Mouse (Mus musculus): ENCODE data around the gene Ifit1. TPM values are rescaled to one million over a fixed set of nuclear protein-coding genes. Genes with fewer than 3 reads are reported as not detected.

Gene Ifit1
- 5.7 and 9.6 TPM in 2 replicates for polyA plus RNA-seq (2012; rRNA removed; ENCODE audit: low replicate concordance)

DNA sequence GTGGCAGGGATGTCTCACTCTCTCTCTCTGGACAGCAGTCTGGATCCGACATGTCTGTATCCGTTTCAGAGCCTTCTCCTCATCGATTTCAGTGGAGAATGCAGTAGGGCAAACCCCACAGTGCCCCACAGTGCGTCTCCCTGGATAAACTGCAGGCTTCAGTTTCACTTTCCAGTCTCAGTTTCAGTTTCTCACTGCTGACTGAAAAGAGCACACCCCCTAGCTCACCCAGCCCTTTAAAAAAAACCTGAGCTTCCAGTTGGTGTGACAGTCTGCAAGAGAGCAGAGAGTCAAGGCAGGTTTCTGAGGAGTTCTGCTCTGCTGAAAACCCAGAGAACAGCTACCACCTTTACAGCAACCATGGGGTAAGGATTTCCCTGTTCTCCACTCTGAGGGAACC, at the start of gene Ifit1, which contains the start of gene Ifit1bl2:
Ifit1 (plus strand) TSS at position 249 of the 400 bp plus-strand sequence.
Ifit1bl2 (minus strand) TSS at position 121 of the 400 bp plus-strand sequence.

DNA sequence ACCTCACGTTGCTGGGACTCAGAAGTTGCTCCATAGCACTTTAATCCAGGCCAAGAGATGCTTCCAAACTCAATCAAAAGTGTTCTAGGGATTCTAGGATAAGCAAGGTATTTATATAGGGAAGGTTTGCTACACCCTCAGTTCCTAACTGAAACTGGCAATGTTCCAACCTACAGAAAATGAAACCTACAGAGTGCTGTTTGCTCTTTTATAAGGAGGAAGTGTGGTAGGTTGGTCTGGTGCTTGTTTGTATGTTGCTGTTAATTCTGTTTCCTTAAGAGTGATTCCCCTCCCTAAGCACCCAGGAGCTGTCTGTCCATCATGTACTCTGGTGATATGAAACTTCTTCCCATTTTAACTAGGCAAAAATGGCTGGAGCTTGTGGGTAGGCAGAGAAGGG, 38.8 kb upstream of the Ifit1 start, which contains the start of gene Ifit1bl1:
Ifit1bl1 (minus strand) TSS at position 69 of the 400 bp plus-strand sequence.

DNA sequence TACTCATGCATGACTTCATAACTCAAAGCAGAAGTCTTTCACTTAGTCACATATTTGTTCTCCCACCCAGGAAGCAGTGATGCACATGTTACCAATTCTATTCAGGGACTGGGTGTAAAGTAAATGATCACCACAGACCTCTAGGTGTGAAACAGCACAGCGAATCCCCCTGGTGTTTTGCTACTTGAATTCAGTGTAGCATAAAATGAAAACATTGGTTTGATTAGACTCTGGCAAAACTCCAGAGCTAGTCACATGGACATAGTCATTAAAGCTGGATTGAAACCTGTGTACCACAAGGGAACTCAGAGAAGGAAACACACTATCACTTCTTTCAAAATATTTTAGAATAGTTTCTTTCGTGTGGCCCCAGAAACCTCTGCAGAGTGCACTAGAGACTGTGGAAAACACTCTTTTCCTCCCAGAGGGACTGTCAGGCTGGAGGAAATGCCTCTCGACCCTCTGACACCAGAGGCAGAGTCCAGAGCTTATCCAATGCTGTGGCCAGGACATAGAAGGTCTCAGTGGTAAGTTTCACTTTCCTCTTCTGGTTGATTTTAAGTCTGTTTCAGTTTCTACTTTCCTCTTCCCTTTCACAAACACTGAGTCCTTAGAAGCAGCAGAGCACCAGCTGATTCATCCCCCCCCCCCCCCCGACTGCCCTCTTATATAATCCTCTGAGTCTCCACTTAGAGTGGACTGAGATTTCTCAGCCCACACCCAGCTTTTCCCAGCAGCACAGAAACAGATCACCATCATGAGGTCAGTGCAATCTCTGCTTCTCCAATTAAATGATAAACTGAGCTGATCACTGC, 33.2 kb upstream of the Ifit1 start, which contains the start of gene Ifit3b:
Ifit3b (plus strand) TSS at position 734 of the 815 bp plus-strand sequence.

Other genes starting within 250 kb of the Ifit1 start
- 2.9 and 10.4 TPM in 2 replicates for gene Ch25h, start 165.7 kb upstream of the Ifit1 start, polyA plus RNA-seq (2012; rRNA removed; ENCODE audit: low replicate concordance)
- 44.9 and 52.6 TPM in 2 replicates for gene Lipa, start 113.4 kb upstream of the Ifit1 start, polyA plus RNA-seq (2012; rRNA removed; ENCODE audit: low replicate concordance)
- gene Ifit2, start 90.2 kb upstream of the Ifit1 start, polyA plus RNA-seq (2012; rRNA removed; ENCODE audit: low replicate concordance): 2.5 and 3.0 TPM in 2 replicates
- gene Ifit3, start 57.3 kb upstream of the Ifit1 start, polyA plus RNA-seq (2012; rRNA removed; ENCODE audit: low replicate concordance): 6.2 and 10.9 TPM in 2 replicates
- gene Ifit1bl1, start 38.9 kb upstream of the Ifit1 start, polyA plus RNA-seq (2012; rRNA removed; ENCODE audit: low replicate concordance): 0.19 and 0.66 TPM in 2 replicates
- 2.6 and 3.3 TPM in 2 replicates for gene Ifit3b, start 32.9 kb upstream of the Ifit1 start, polyA plus RNA-seq (2012; rRNA removed; ENCODE audit: low replicate concordance)
- 0.07 and 0.08 TPM in 2 replicates for gene Ifit1bl2, start 128 bp upstream of the Ifit1 start, polyA plus RNA-seq (2012; rRNA removed; ENCODE audit: low replicate concordance)
- gene Slc16a12, start 106.4 kb downstream of the Ifit1 start, polyA plus RNA-seq (2012; rRNA removed; ENCODE audit: low replicate concordance): 3.6 and 10.3 TPM in 2 replicates
- gene Pank1, start 238.6 kb downstream of the Ifit1 start, polyA plus RNA-seq (2012; rRNA removed; ENCODE audit: low replicate concordance): 1.6 and 1.9 TPM in 2 replicates

Measured in subcutaneous adipose tissue, adult 2 months (tissue).